In genomic region chr11:3452167-3452639, GRCm38 (mm10) we compare ENCODE assay signal across 8 mouse cellular contexts. TPM values are rescaled to one million over a fixed set of nuclear protein-coding genes. Genes with fewer than 3 reads are reported as not detected.
DNase-seq lines count a peak whose midpoint lies in the region; ATAC-seq and TF ChIP-seq lines count a peak whose summit lies in the region.

Rnf185 (minus strand) TSS chr11:3452363.

- WGBS in hindbrain, embryonic 10.5 days: under 1% methylated on average over 45 of the region's 45 CpGs
- WGBS in lung, postnatal 0 days: under 1% methylated on average over 45 of the region's 45 CpGs

- H3K27me3 ChIP-seq in hindbrain, embryonic 10.5 days (ENCODE audit: insufficient read depth, poor library complexity, severe bottlenecking): no peaks in the 10 kb centered on the region
- H3K27me3 ChIP-seq in lung, postnatal 0 days (replicated peaks; ENCODE audit: insufficient read depth, low read length): no peaks in the 10 kb centered on the region

- TF ChIP-seq EP300 in lung, postnatal 0 days (IDR thresholded peaks at IDR 0.05): peak; percentile 75

- no peaks in the 10 kb centered on the region for H3K9me3 ChIP-seq in hindbrain, embryonic 10.5 days
- no peaks in the 10 kb centered on the region for H3K9me3 ChIP-seq in lung, postnatal 0 days (ENCODE audit: low read length)

- peak within 1 kb of the TSS; percentile 91 for H3K27ac ChIP-seq in hindbrain, embryonic 10.5 days
- H3K27ac ChIP-seq in lung, postnatal 0 days (ENCODE audit: low read length): peak within 1 kb of the TSS; percentile 98

- peak; percentile 99 for DNase-seq in MN1 (ENCODE audit: low spot score)
- DNase-seq in cerebellum, adult 9-10 months: peak; percentile 92
- peak; percentile 96 for DNase-seq in hindbrain, embryonic 10.5 days (ENCODE audit: low spot score)
- DNase-seq in layer of hippocampus, adult 9-11 months: peak; percentile 95
- DNase-seq in lung, postnatal 0 days (ENCODE audit: low spot score): peak; percentile 99
- DNase-seq in ovary, postnatal 14 days (ENCODE audit: low spot score): peak; percentile 86
- DNase-seq in thymus, postnatal 14 days: peak; percentile 93

- peak within 1 kb of the TSS; percentile 89 for H3K9ac ChIP-seq in lung, postnatal 0 days (replicated peaks; ENCODE audit: low read depth)

- H3K36me3 ChIP-seq in hindbrain, embryonic 10.5 days: peaks cover 29% of the 10 kb centered on the region
- H3K36me3 ChIP-seq in lung, postnatal 0 days (ENCODE audit: insufficient read depth, low read length): no peaks in the 10 kb centered on the region

- H3K4me3 ChIP-seq in hindbrain, embryonic 10.5 days: peak within 1 kb of the TSS; percentile 88
- H3K4me3 ChIP-seq in lung, postnatal 0 days (ENCODE audit: low read depth, low read length): peak within 1 kb of the TSS; percentile 85

- peak; percentile 97 for ATAC-seq in frontal cortex, adult (ENCODE audit: low TSS enrichment)
- peak; percentile 98 for ATAC-seq in lung, postnatal 0 days

- peak; percentile 41 for TF ChIP-seq CTCF in lung, postnatal 0 days (IDR thresholded peaks at IDR 0.05)

- H3K4me2 ChIP-seq in lung, postnatal 0 days (replicated peaks; ENCODE audit: low read depth, low read length): peak within 1 kb of the TSS; percentile 84

- peaks cover 25% of the 10 kb centered on the region for H3K4me1 ChIP-seq in hindbrain, embryonic 10.5 days (replicated peaks)
- peaks cover 7% of the 10 kb centered on the region; the same call in 1 of the 2 replicates for H3K4me1 ChIP-seq in lung, postnatal 0 days (ENCODE audit: insufficient read depth, low read depth, low read length)

RNA-seq across cellular contexts. Expression of gene Rnf185, which starts in this region (rescaled TPM):
- 42.1 and 44.5 TPM in 2 replicates for polyA plus RNA-seq in hindbrain, embryonic 10.5 days (2016; fragmentation: Nextera tagmentation; extraction: Ambion mirVana)
- 23.1 and 24.3 TPM in 2 replicates for polyA plus RNA-seq in lung, postnatal 0 days (2015; fragmentation: Nextera tagmentation; extraction: Ambion mirVana)

Comparison
In these comparisons a context has a peak if more than half of its experiments do, and no peak if none do; other contexts are left out.
1. Peak in every context shown above with its lines: DNase-seq, ATAC-seq, H3K4me3 ChIP-seq and H3K27ac ChIP-seq.